In the genomic region with DNA sequence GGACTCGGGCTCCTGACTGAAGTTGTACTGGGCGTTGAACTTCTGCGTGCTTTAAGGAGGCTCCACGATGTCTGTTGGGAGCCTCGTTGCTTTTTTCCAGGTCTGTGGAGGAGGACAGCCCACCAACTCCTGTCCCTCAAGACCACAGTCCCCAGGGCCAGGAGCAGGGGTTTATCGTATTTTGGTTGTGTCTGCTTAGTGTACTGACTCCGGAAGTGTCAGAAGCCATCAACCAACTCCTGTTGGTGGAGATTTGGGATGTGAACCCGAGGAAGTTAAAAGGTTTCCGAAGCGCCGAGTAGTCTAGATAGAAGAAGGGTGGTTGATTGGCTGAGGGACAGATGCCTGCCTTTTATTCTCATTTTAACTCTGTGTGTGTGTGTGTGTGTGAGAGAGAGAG, we compare ENCODE assay signal across 22 mouse cellular contexts. TPM values are rescaled to one million over a fixed set of nuclear protein-coding genes. Genes with fewer than 3 reads are reported as not detected.
A peak's percentile ranks its signal among the peaks of the same experiment; 100 is the strongest.
DNase-seq lines count a peak whose midpoint lies in the region; ATAC-seq and TF ChIP-seq lines count a peak whose summit lies in the region.
"Had no signal": no experiment of that assay in that cellular context is flagged by ENCODE, and none has a peak within 500 bp of the region (broad histone marks: within the 10 kb centered on the region; RNA-seq: fewer than 3 reads in every experiment).

No protein-coding gene starts in this region.

- no peaks in the 10 kb centered on the region for H3K9me3 ChIP-seq in embryonic facial prominence, embryonic 12.5 days
- H3K9me3 ChIP-seq in embryonic facial prominence, embryonic 10.5 days: no peaks in the 10 kb centered on the region
- no peaks in the 10 kb centered on the region for H3K9me3 ChIP-seq in heart, embryonic 13.5 days
- no peaks in the 10 kb centered on the region for H3K9me3 ChIP-seq in heart, postnatal 0 days (replicated peaks; ENCODE audit: control insufficient read depth, low read length)
- no peaks in the 10 kb centered on the region for H3K9me3 ChIP-seq in lung, embryonic 14.5 days (ENCODE audit: low read depth, low read length)
- H3K9me3 ChIP-seq: forebrain, embryonic 15.5 days; G1E; hindbrain, embryonic 15.5 days had no signal

- DNase-seq in embryonic facial prominence, embryonic 10.5 days (ENCODE audit: low spot score): no peak
- DNase-seq in heart, adult 8-10 months (ENCODE audit: low spot score): no peak
- no peak for DNase-seq in heart, postnatal 0 days (ENCODE audit: low spot score)
- DNase-seq in heart, adult 11 months: no peak
- DNase-seq in lung, embryonic 14.5 days: peak; percentile 51
- no peak for DNase-seq in lung, postnatal 36 days
- DNase-seq: adrenal gland, adult 8-10 months; adrenal gland, postnatal 36 days; B cell, adult 2 months; cerebellum, adult 2 months; cerebellum, postnatal 10 days; gastrocnemius, postnatal 36 days; heart, postnatal 14 days had no signal

- H3K36me3 ChIP-seq in embryonic facial prominence, embryonic 12.5 days: no peaks in the 10 kb centered on the region
- H3K36me3 ChIP-seq in embryonic facial prominence, embryonic 10.5 days (replicated peaks): no peaks in the 10 kb centered on the region
- H3K36me3 ChIP-seq in heart, embryonic 13.5 days: no peaks in the 10 kb centered on the region
- H3K36me3 ChIP-seq in heart, postnatal 0 days (replicated peaks; ENCODE audit: control insufficient read depth, insufficient read depth, low read length): no peaks in the 10 kb centered on the region
- H3K36me3 ChIP-seq in lung, embryonic 14.5 days (ENCODE audit: insufficient read depth): no peaks in the 10 kb centered on the region
- H3K36me3 ChIP-seq: forebrain, embryonic 15.5 days; G1E; hindbrain, embryonic 15.5 days had no signal

- H3K4me2 ChIP-seq in embryonic facial prominence, embryonic 12.5 days (replicated peaks): no peak overlapping the region
- peak overlapping the region; percentile 57 for H3K4me2 ChIP-seq in heart, embryonic 13.5 days
- peak overlapping the region; percentile 26 for H3K4me2 ChIP-seq in heart, postnatal 0 days (ENCODE audit: low read depth, low read length)
- peak overlapping the region; percentile 33 for H3K4me2 ChIP-seq in lung, embryonic 14.5 days
- H3K4me2 ChIP-seq: forebrain, embryonic 15.5 days; hindbrain, embryonic 15.5 days had no signal

- TF ChIP-seq EP300 in heart, postnatal 0 days (IDR thresholded peaks at IDR 0.05; ENCODE audit: low read depth): no peak

- H3K27ac ChIP-seq in embryonic facial prominence, embryonic 12.5 days: no peak overlapping the region
- H3K27ac ChIP-seq in embryonic facial prominence, embryonic 10.5 days (replicated peaks): no peak overlapping the region
- H3K27ac ChIP-seq in heart, embryonic 13.5 days (replicated peaks): peak overlapping the region; percentile 87
- 0 out of 2 replicates have a peak overlapping the region, but pooled peaks have one; percentile 18 for H3K27ac ChIP-seq in heart, postnatal 0 days (ENCODE audit: low read depth)
- peak overlapping the region; percentile 84 for H3K27ac ChIP-seq in lung, embryonic 14.5 days (ENCODE audit: low read depth)
- H3K27ac ChIP-seq: forebrain, embryonic 15.5 days; hindbrain, embryonic 15.5 days had no signal

- peaks cover 52% of the 10 kb centered on the region for H3K27me3 ChIP-seq in embryonic facial prominence, embryonic 12.5 days
- H3K27me3 ChIP-seq in embryonic facial prominence, embryonic 10.5 days (replicated peaks; ENCODE audit: low read depth, poor library complexity, severe bottlenecking): peaks cover 69% of the 10 kb centered on the region
- no peaks in the 10 kb centered on the region for H3K27me3 ChIP-seq in heart, embryonic 13.5 days (replicated peaks)
- H3K27me3 ChIP-seq in heart, postnatal 0 days (ENCODE audit: control insufficient read depth, insufficient read depth, low read length): peaks cover 24% of the 10 kb centered on the region
- no peaks in the 10 kb centered on the region for H3K27me3 ChIP-seq in lung, embryonic 14.5 days (ENCODE audit: insufficient read depth, low read length)

- no peak for TF ChIP-seq CTCF in heart, postnatal 0 days (IDR thresholded peaks at IDR 0.05; ENCODE audit: low read depth)
- TF ChIP-seq CTCF in lung, embryonic 14.5 days (IDR thresholded peaks at IDR 0.05; ENCODE audit: low read depth): no peak

- 69% methylated on average over 11 of the region's 11 CpGs for WGBS in embryonic facial prominence, embryonic 12.5 days
- 76% methylated on average over 11 of the region's 11 CpGs for WGBS in embryonic facial prominence, embryonic 10.5 days
- 6% methylated on average over 11 of the region's 11 CpGs for WGBS in heart, embryonic 13.5 days
- 11% methylated on average over 11 of the region's 11 CpGs for WGBS in heart, postnatal 0 days
- WGBS in lung, embryonic 14.5 days: 12% methylated on average over 11 of the region's 11 CpGs

- 0 out of 2 replicates have a peak overlapping the region, but pooled peaks have one; percentile 21 for H3K9ac ChIP-seq in embryonic facial prominence, embryonic 12.5 days
- H3K9ac ChIP-seq in heart, embryonic 13.5 days: peak overlapping the region; percentile 60
- H3K9ac ChIP-seq in heart, postnatal 0 days (replicated peaks; ENCODE audit: low read depth, low read length): no peak overlapping the region
- peak overlapping the region; percentile 0; the same call in 1 of the 2 replicates for H3K9ac ChIP-seq in lung, embryonic 14.5 days
- H3K9ac ChIP-seq: forebrain, embryonic 15.5 days; hindbrain, embryonic 15.5 days had no signal

- H3K4me3 ChIP-seq in embryonic facial prominence, embryonic 12.5 days: no peak overlapping the region
- no peak overlapping the region for H3K4me3 ChIP-seq in embryonic facial prominence, embryonic 10.5 days
- peak overlapping the region; percentile 19 for H3K4me3 ChIP-seq in heart, embryonic 13.5 days
- H3K4me3 ChIP-seq in heart, postnatal 0 days (ENCODE audit: low read depth, low read length): no peak overlapping the region
- H3K4me3 ChIP-seq in lung, embryonic 14.5 days (ENCODE audit: low read depth, low read length): no peak overlapping the region
- H3K4me3 ChIP-seq: forebrain, embryonic 15.5 days; hindbrain, embryonic 15.5 days had no signal

- H3K4me1 ChIP-seq in embryonic facial prominence, embryonic 12.5 days: no peaks in the 10 kb centered on the region
- peaks cover 29% of the 10 kb centered on the region for H3K4me1 ChIP-seq in embryonic facial prominence, embryonic 10.5 days
- peaks cover 97% of the 10 kb centered on the region for H3K4me1 ChIP-seq in heart, embryonic 13.5 days
- H3K4me1 ChIP-seq in heart, postnatal 0 days (ENCODE audit: control insufficient read depth, insufficient read depth): peaks cover 11% of the 10 kb centered on the region; the same call in 1 of the 2 replicates
- H3K4me1 ChIP-seq in lung, embryonic 14.5 days (ENCODE audit: insufficient read depth): peaks cover 35% of the 10 kb centered on the region

- no peak for ATAC-seq in embryonic facial prominence, embryonic 12.5 days (ENCODE audit: insufficient number of reproducible peaks, insufficient read depth, low FRiP score, low TSS enrichment)
- no peak for ATAC-seq in heart, embryonic 13.5 days (ENCODE audit: extremely low read depth, insufficient number of reproducible peaks, low FRiP score, low TSS enrichment)
- no peak; the same call in 1 of the 2 replicates for ATAC-seq in heart, postnatal 0 days (ENCODE audit: insufficient read depth, low read depth)
- ATAC-seq in lung, embryonic 14.5 days (ENCODE audit: insufficient read depth): peak; percentile 12; the same call in 1 of the 2 replicates
- ATAC-seq: CD4-positive, CD25-positive, alpha-beta regulatory T cell, adult 4 months; forebrain, embryonic 15.5 days; intestine, embryonic 16.5 days had no signal

RNA-seq across cellular contexts. Expression of gene Gata5, which starts 5.4 kb away (rescaled TPM):
- polyA plus RNA-seq in embryonic facial prominence, embryonic 12.5 days (2016; fragmentation: Nextera tagmentation; extraction: Ambion mirVana): 0.09 TPM in 2 replicates
- polyA plus RNA-seq in embryonic facial prominence, embryonic 10.5 days (2016; fragmentation: Nextera tagmentation; extraction: Ambion mirVana): 0.57 and 0.65 TPM in 2 replicates
- 11.8 and 14.7 TPM in 2 replicates for polyA plus RNA-seq in heart, embryonic 13.5 days (2015; fragmentation: Nextera tagmentation; extraction: Ambion mirVana)
- total RNA-seq in heart, adult 8-10 months (2022): 1 to 10 TPM in 1 of 4 experiments, under 1 TPM in 3; 0.68 to 1.2 (median 0.80) TPM
- 2.7 and 5.7 TPM in 2 replicates for total RNA-seq in heart, postnatal 0 days (2014; rRNA removed; ENCODE audit: low replicate concordance)
- 1.2 and 1.8 TPM in 2 replicates for polyA plus RNA-seq in heart, postnatal 0 days (2015; fragmentation: Nextera tagmentation; extraction: Ambion mirVana)
- 37.4 and 42.7 TPM in 2 replicates for polyA plus RNA-seq in lung, embryonic 14.5 days (2014; fragmentation: Nextera tagmentation; extraction: Ambion mirVana)
- total RNA-seq: gastrocnemius, adult 8-10 months; gastrocnemius, postnatal 36 days had no signal
- polyA plus RNA-seq: CD4-positive, CD25-positive, alpha-beta regulatory T cell, adult 4 months; cerebellum, adult 2 months; forebrain, embryonic 15.5 days; G1E; hindbrain, embryonic 11.5 days; hindbrain, embryonic 15.5 days had no signal

RNA-seq across cellular contexts. Expression of gene Rbbp8nl, which starts 50.2 kb away (rescaled TPM):
- polyA plus RNA-seq in embryonic facial prominence, embryonic 12.5 days (2016; fragmentation: Nextera tagmentation; extraction: Ambion mirVana): 0.77 and 1.3 TPM in 2 replicates
- 0.92 and 1.7 TPM in 2 replicates for polyA plus RNA-seq in embryonic facial prominence, embryonic 10.5 days (2016; fragmentation: Nextera tagmentation; extraction: Ambion mirVana)
- polyA plus RNA-seq in heart, embryonic 13.5 days (2015; fragmentation: Nextera tagmentation; extraction: Ambion mirVana): 0.05 and 0.08 TPM in 2 replicates
- total RNA-seq in heart, adult 8-10 months (2022): not detected
- total RNA-seq in heart, postnatal 0 days (2014; rRNA removed; ENCODE audit: low replicate concordance): not detected in 2 replicates
- polyA plus RNA-seq in heart, postnatal 0 days (2015; fragmentation: Nextera tagmentation; extraction: Ambion mirVana): not detected in 2 replicates
- 1.9 and 2.3 TPM in 2 replicates for polyA plus RNA-seq in lung, embryonic 14.5 days (2014; fragmentation: Nextera tagmentation; extraction: Ambion mirVana)
- total RNA-seq: adrenal gland, adult 8-10 months; adrenal gland, postnatal 36 days; gastrocnemius, adult 8-10 months; gastrocnemius, postnatal 36 days; heart, postnatal 14 days had no signal
- polyA plus RNA-seq: CD4-positive, CD25-positive, alpha-beta regulatory T cell, adult 4 months; cerebellum, adult 2 months; forebrain, embryonic 15.5 days; G1E; hindbrain, embryonic 11.5 days; hindbrain, embryonic 15.5 days had no signal

Comparison
In these comparisons a context has a peak if more than half of its experiments do, and no peak if none do; other contexts are left out.
1. H3K27ac ChIP-seq: peak in heart, embryonic 13.5 days (single experiment), heart, postnatal 0 days (single experiment) and lung, embryonic 14.5 days (single experiment); none in embryonic facial prominence, embryonic 12.5 days (single experiment) and embryonic facial prominence, embryonic 10.5 days (single experiment).